Mouse (Mus musculus): Measurements from ENCODE around the gene Plet1. TPM values are rescaled to one million over a fixed set of nuclear protein-coding genes. Genes with fewer than 3 reads are reported as not detected.

The Plet1 gene
- polyA plus RNA-seq, 1 experiment from 2014 or later: 3.1 TPM

GRCm38 (mm10) chr9:50533791-50534190 is 39.5 kb downstream of the Plet1 start:
- TF ChIP-seq CTCF (IDR thresholded peaks at IDR 0.05; ENCODE audit: low read depth): no peak
- Histone ChIP-seq H3K27ac (ENCODE audit: low read depth, low read length) (peak overlapping the region; percentile 54; the same call in 1 of the 2 replicates), H3K9ac (ENCODE audit: low read depth, low read length) (no peak overlapping the region), H3K9me3 (ENCODE audit: control insufficient read depth) (no peaks in the 10 kb centered on the region), H3K36me3 (ENCODE audit: control insufficient read depth, insufficient read depth) (no peaks in the 10 kb centered on the region), H3K4me1 (replicated peaks; ENCODE audit: control insufficient read depth, insufficient read depth, low read length) (no peaks in the 10 kb centered on the region), H3K4me3 (ENCODE audit: low read depth, low read length) (no peak overlapping the region), H3K4me2 (replicated peaks; ENCODE audit: low read depth) (0 out of 2 replicates have a peak overlapping the region, but pooled peaks have one; percentile 3), H3K27me3 (replicated peaks; ENCODE audit: control insufficient read depth, insufficient read depth, low read length) (no peaks in the 10 kb centered on the region)
- 57% methylated on average over 3 of the region's 3 CpGs for WGBS
- peak; percentile 67 for ATAC-seq

GRCm38 (mm10) chr9:50535930-50536329 is 41.6 kb downstream of the Plet1 start:
- no peak for ATAC-seq
- H3K27ac ChIP-seq (ENCODE audit: low read depth, low read length): no peak overlapping the region
- TF ChIP-seq CTCF (IDR thresholded peaks at IDR 0.05; ENCODE audit: low read depth): no peak

GRCm38 (mm10) chr9:50536603-50537135 is 42.3 kb downstream of the Plet1 start:
- Histone ChIP-seq H3K4me3 (ENCODE audit: low read depth, low read length) (no peak overlapping the region), H3K4me2 (replicated peaks; ENCODE audit: low read depth) (no peak overlapping the region), H3K36me3 (ENCODE audit: control insufficient read depth, insufficient read depth) (no peaks in the 10 kb centered on the region), H3K27me3 (replicated peaks; ENCODE audit: control insufficient read depth, insufficient read depth, low read length) (no peaks in the 10 kb centered on the region), H3K4me1 (replicated peaks; ENCODE audit: control insufficient read depth, insufficient read depth, low read length) (no peaks in the 10 kb centered on the region), H3K27ac (ENCODE audit: low read depth, low read length) (no peak overlapping the region; the same call in 1 of the 2 replicates), H3K9me3 (ENCODE audit: control insufficient read depth) (no peaks in the 10 kb centered on the region), H3K9ac (ENCODE audit: low read depth, low read length) (no peak overlapping the region)
- TF ChIP-seq CTCF (IDR thresholded peaks at IDR 0.05; ENCODE audit: low read depth): no peak
- 38% methylated on average over 7 of the region's 7 CpGs for WGBS
- 0 out of 2 replicates have a peak, but pooled peaks have one; percentile 28 for ATAC-seq

More at GRCm38 (mm10) chr9:50535930-50536329, 41.6 kb downstream of the Plet1 start:
- no peaks in the 10 kb centered on the region for H3K36me3 ChIP-seq (ENCODE audit: control insufficient read depth, insufficient read depth)
- no peaks in the 10 kb centered on the region for H3K9me3 ChIP-seq (ENCODE audit: control insufficient read depth)
- H3K4me2 ChIP-seq (replicated peaks; ENCODE audit: low read depth): no peak overlapping the region
- H3K9ac ChIP-seq (ENCODE audit: low read depth, low read length): no peak overlapping the region
- no peaks in the 10 kb centered on the region for H3K4me1 ChIP-seq (replicated peaks; ENCODE audit: control insufficient read depth, insufficient read depth, low read length)
- H3K27me3 ChIP-seq (replicated peaks; ENCODE audit: control insufficient read depth, insufficient read depth, low read length): no peaks in the 10 kb centered on the region
- H3K4me3 ChIP-seq (ENCODE audit: low read depth, low read length): no peak overlapping the region
- 44% methylated on average over 5 of the region's 5 CpGs for WGBS

DNA sequence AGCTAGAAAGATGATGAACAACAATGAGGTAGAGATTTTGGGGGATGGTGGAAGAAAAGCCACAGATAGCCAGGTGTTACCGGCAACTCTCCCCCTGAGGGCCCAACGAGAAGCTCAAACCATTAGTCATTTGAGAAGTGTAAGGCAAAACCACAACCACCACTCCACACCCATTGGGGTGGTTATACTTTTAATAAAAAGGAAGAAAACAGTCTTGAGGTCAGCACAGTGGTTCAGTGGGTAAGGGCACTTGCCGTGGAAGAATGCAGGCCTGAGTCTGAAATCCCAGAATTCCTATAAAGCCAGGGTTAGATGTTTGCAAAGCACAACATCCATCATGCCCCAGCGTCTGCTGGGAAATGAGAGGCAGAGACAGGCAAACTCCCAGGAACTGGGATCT is 43.0 kb downstream of the Plet1 start:
- Histone ChIP-seq H3K4me3 (ENCODE audit: low read depth, low read length) (no peak overlapping the region), H3K4me2 (replicated peaks; ENCODE audit: low read depth) (no peak overlapping the region), H3K36me3 (ENCODE audit: control insufficient read depth, insufficient read depth) (no peaks in the 10 kb centered on the region), H3K27me3 (replicated peaks; ENCODE audit: control insufficient read depth, insufficient read depth, low read length) (no peaks in the 10 kb centered on the region), H3K9me3 (ENCODE audit: control insufficient read depth) (no peaks in the 10 kb centered on the region), H3K4me1 (replicated peaks; ENCODE audit: control insufficient read depth, insufficient read depth, low read length) (no peaks in the 10 kb centered on the region), H3K9ac (ENCODE audit: low read depth, low read length) (no peak overlapping the region), H3K27ac (ENCODE audit: low read depth, low read length) (no peak overlapping the region)
- TF ChIP-seq CTCF (IDR thresholded peaks at IDR 0.05; ENCODE audit: low read depth): no peak
- WGBS: 63% methylated on average over 4 of the region's 4 CpGs
- ATAC-seq: no peak

GRCm38 (mm10) chr9:50540170-50540569 is 45.8 kb downstream of the Plet1 start:
- no peak overlapping the region for H3K4me3 ChIP-seq (ENCODE audit: low read depth, low read length)
- H3K27me3 ChIP-seq (replicated peaks; ENCODE audit: control insufficient read depth, insufficient read depth, low read length): no peaks in the 10 kb centered on the region
- no peak overlapping the region for H3K27ac ChIP-seq (ENCODE audit: low read depth, low read length)
- H3K4me2 ChIP-seq (replicated peaks; ENCODE audit: low read depth): no peak overlapping the region
- ATAC-seq: no peak
- H3K4me1 ChIP-seq (replicated peaks; ENCODE audit: control insufficient read depth, insufficient read depth, low read length): no peaks in the 10 kb centered on the region
- H3K9me3 ChIP-seq (ENCODE audit: control insufficient read depth): no peaks in the 10 kb centered on the region
- 65% methylated on average over 7 of the region's 7 CpGs for WGBS
- no peak overlapping the region for H3K9ac ChIP-seq (ENCODE audit: low read depth, low read length)
- no peak for TF ChIP-seq CTCF (IDR thresholded peaks at IDR 0.05; ENCODE audit: low read depth)
- no peaks in the 10 kb centered on the region for H3K36me3 ChIP-seq (ENCODE audit: control insufficient read depth, insufficient read depth)

DNA sequence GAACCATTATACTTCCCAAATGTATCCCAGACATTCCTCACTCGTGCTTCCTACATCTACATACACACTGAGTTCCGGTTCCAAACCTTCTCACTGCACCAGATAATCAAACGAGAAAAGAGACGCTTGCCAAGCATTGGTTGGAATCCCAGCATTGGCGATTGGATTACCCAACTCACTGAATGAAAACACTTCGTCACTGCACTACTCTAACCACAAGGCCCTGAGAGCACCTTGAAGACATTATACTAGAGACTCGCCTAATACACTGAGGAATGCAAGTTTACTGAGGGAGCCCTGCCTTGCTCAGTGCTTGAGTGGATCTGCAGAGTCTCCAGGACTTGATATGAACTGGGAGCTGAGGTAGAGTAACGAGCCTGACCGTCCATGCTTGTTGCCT is 48.1 kb downstream of the Plet1 start:
- no peaks in the 10 kb centered on the region for H3K9me3 ChIP-seq (ENCODE audit: control insufficient read depth)
- no peak for ATAC-seq
- no peak overlapping the region for H3K4me2 ChIP-seq (replicated peaks; ENCODE audit: low read depth)
- no peak overlapping the region for H3K27ac ChIP-seq (ENCODE audit: low read depth, low read length)
- no peaks in the 10 kb centered on the region for H3K4me1 ChIP-seq (replicated peaks; ENCODE audit: control insufficient read depth, insufficient read depth, low read length)
- no peak overlapping the region for H3K9ac ChIP-seq (ENCODE audit: low read depth, low read length)
- no peak for TF ChIP-seq CTCF (IDR thresholded peaks at IDR 0.05; ENCODE audit: low read depth)
- H3K36me3 ChIP-seq (ENCODE audit: control insufficient read depth, insufficient read depth): no peaks in the 10 kb centered on the region
- no peak overlapping the region for H3K4me3 ChIP-seq (ENCODE audit: low read depth, low read length)
- H3K27me3 ChIP-seq (replicated peaks; ENCODE audit: control insufficient read depth, insufficient read depth, low read length): no peaks in the 10 kb centered on the region
- 81% methylated on average over 9 of the region's 9 CpGs for WGBS

All from intestine, postnatal 0 days (tissue).